Mouse (Mus musculus): ENCODE measurements around the gene Mapk6.

Mapk6 gene

GRCm38 (mm10) chr9:75424358-75425150 lies 14.7 kb upstream of the Mapk6 start:
- no peak for DNase-seq (ENCODE audit: low read depth, low spot score)

DNA sequence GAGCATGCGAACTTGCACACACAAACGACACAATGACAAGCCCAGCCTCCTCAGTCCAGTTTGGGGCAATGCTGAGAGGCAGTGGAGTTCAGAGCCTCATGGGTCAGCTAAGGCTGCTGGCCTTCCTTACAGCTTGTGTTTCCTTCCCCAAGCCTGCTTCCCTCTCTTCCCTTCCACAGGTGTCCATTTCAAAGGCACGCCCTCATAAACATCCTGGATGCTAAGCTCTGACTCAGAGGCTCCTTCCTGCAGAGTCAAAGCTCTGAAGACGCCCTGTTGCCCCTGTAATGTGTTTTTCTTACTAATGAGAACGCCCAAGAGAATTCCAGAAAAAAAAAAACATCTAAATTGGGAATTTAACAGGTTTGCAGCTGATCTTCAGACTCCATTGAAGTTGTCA lies 13.9 kb upstream of the Mapk6 start:
- no peak for DNase-seq (ENCODE audit: low read depth, low spot score)

- DNase-seq (ENCODE audit: low read depth, low spot score): no peak
Measured at GRCm38 (mm10) chr9:75422251-75422691, 12.5 kb upstream of the Mapk6 start.

GRCm38 (mm10) chr9:75414204-75414603 lies 4.4 kb upstream of the Mapk6 start:
- DNase-seq (ENCODE audit: low read depth, low spot score): no peak

DNA sequence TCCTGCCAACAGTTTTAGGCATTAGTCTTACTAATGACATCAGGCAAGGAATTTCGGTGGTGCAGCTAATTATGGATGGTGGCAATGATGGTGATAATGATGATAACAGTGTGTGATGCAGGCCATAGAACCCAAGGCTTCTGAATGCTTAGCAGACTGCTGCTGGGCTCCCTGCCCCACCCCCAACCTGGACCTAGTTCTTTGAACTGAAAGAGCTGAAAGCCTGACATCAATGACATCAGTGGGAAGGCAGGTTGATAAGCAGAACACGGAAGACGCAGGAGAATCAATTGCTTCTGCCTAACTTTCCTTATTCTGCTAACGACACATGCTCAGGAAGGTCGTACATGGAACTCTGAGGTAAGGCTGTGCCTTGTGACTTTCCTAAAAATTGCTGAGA lies 3.4 kb upstream of the Mapk6 start:
- no peak for DNase-seq (ENCODE audit: low read depth, low spot score)

DNA sequence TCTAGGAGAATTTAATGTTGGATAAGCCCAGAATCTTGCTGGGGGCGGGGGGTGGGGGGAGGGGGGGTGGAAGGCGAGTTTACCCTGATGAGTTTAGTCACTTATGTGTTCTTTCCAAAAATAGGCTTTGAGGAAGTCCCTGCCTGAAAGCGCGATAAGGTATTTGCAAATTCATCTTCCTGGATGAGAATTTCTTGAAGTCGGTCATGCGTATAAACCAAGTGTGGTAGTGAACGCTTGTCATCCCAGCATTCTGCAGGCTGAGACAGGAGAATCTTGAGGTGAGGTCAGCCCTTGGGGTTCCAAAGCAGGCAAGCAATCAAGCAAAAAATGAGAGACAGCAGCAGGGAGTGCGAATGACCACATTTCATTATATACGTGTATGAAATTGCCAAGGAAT lies 1.8 kb upstream of the Mapk6 start:
- DNase-seq (ENCODE audit: low read depth, low spot score): no peak

- DNase-seq (ENCODE audit: low read depth, low spot score): no peak
Measured at GRCm38 (mm10) chr9:75410868-75411487, 1.2 kb upstream of the Mapk6 start.

DNA sequence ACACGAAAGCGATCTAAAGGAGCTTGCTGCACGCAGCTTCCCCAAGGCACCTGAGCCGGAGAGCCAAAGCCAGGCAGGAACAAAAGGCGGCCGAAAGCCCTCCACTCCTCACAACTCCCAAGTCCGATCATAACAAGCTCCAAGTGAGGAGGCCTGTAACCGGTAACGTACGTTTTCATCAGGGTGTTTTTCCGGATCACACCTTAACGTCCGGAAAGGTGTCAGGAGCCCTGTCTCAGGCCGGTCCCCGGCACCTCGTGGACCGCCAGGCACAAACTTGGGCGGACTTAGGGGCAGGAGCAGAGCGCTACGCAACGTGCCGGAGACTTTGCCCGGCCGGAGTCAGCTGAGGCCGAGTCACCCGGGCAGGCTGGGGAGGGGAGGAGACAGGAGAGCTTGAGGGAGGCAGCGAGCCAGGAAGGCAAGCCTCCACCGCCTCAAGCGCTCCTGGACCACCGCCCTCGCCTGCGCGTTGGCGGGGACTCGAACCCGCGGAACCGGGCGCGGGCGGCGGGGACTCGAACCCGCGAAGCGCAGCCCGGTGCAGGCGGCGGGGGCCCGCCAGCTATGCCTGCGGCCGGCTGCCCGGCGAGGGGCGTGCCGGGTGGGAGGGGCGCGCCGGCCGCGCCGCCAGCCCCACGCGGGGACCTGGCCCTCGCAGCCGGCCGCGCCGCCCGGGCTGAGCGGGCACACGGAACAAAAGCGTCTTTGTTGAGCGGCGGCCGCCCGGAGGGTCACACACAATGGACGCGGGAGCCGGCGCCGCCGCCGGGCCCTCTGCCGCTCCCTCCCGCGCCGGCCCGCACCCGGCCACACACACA lies 564 bp downstream of the Mapk6 start:
- DNase-seq (ENCODE audit: low read depth, low spot score): peak; percentile 42

DNA sequence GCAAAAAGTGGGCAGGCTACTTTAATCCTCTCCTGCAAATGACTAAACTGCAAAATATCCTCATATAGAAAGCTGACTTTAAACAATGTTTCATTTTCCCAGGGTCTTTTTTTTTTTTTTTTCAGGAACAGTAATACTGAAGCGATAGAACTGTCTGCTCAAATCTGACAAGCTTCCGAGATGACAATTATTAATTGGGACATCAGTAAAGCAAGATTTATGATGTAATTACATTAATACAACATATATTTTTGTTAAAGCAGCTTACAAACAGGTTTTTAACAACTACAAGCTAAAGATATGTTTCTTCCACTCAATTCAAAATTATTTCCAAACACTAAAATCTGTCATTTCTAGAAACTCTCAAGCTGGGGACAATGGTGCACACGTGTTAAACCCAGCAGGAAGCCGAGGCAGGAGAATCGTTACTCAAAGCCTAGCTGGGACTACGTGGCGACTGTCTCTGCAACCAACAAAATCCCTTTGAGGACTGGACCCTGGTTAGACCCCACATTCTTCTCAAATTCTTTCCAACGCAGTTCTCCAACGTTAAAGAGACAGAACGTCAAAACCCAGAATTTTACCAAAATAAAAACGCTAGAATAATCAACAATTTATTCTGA lies 1.5 kb downstream of the Mapk6 start:
- DNase-seq (ENCODE audit: low read depth, low spot score): no peak

DNA sequence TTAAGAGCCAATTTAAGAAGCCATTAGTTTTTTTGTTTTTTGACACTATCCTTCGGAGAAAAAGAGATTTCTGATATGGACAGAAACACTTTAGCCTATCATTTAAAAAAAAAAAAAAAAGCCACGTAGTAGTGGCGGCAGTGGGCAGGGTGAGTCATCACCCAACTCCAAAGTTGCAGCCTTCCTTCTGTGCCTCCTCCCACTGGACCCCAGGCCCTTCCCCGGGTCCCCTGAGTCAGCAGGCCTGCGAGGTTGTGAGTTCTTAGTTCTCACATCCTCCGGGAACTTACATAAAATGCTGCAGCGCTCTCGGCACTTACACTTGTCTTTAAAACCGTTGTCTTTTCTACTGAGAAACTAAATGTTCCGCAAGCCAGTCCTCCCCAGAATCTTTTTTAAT lies 2.0 kb downstream of the Mapk6 start:
- DNase-seq (ENCODE audit: low read depth, low spot score): no peak

DNA sequence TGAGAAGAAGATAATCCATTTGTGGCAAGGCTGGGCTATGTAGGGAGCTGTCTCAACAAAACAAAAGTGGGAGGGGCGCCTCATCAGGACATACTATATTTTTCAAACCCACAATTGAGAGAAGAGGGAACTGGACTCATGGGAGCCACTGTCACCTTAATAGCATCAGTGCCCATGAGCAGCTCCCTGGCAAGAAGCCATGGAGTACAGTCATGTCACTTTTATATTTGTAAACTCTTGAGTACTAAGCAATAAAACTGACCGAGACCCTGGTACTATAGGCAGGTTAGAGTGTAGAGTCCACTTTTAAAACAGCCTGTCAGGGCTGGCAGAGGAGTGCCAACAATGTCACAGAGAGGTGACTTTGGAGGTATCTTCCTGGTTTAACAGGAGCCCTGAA lies 3.7 kb downstream of the Mapk6 start:
- no peak for DNase-seq (ENCODE audit: low read depth, low spot score)

DNA sequence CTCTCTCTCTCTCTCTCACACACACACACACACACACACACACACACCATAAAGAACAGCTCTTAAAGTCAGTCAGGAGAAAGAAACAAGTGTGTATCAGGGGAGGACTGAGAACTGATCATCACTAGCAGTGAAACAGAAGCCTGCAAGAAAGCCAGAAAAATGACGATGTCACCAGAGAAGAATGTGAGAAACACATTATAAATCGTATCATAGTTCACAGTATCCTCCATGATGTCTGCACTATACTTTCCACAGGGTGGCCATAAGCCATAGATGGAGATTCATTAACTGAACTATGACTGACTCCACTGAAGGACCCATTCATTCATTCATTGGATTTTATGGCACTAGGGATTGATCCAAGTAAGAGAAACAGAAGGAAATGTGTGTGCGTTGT lies 6.3 kb downstream of the Mapk6 start:
- no peak for DNase-seq (ENCODE audit: low read depth, low spot score)

GRCm38 (mm10) chr9:75401593-75402504 lies 8.0 kb downstream of the Mapk6 start:
- DNase-seq (ENCODE audit: low read depth, low spot score): no peak

GRCm38 (mm10) chr9:75400639-75401038 lies 9.2 kb downstream of the Mapk6 start:
- no peak for DNase-seq (ENCODE audit: low read depth, low spot score)

GRCm38 (mm10) chr9:75399069-75399468 lies 10.7 kb downstream of the Mapk6 start:
- DNase-seq (ENCODE audit: low read depth, low spot score): no peak

GRCm38 (mm10) chr9:75395971-75396370 lies 13.8 kb downstream of the Mapk6 start:
- no peak for DNase-seq (ENCODE audit: low read depth, low spot score)

- DNase-seq (ENCODE audit: low read depth, low spot score): no peak
Measured at GRCm38 (mm10) chr9:75393251-75393650, 16.6 kb downstream of the Mapk6 start.

DNA sequence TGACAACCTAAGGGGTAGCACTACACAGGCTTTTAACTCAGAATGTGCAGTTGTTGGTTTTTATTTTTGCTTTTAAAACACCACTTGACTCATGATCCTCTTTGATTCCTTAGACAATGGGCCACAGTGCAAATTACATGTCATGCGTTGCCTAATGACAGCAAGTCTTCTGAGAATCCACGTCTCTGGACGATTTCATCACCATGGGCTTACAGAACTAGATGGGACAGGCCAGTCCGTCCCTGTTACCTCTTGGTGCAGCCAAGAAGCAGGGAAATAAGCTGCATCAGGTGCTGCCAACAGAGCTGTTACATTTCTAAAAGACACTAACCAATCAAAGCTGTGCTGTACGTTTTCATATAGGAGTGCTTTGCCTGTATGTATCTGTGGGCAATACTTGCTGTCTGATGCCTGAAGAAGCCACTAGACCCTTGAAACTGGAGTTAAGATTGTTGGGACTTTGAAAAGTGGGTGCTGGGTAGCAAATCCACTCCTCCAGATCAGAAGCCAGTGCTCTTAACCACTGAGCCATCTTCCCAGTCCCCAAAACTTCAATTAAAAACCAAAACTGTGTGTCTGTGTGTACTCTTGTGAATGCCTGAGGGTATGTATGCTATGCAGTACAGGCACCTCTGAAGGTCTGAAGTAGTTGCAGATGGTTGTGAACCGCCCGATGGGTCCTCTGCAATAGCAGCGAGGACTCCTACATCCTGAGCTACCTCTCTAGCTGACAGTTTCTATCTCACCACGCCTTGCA lies 24.4 kb downstream of the Mapk6 start:
- no peak for DNase-seq (ENCODE audit: low read depth, low spot score)

DNA sequence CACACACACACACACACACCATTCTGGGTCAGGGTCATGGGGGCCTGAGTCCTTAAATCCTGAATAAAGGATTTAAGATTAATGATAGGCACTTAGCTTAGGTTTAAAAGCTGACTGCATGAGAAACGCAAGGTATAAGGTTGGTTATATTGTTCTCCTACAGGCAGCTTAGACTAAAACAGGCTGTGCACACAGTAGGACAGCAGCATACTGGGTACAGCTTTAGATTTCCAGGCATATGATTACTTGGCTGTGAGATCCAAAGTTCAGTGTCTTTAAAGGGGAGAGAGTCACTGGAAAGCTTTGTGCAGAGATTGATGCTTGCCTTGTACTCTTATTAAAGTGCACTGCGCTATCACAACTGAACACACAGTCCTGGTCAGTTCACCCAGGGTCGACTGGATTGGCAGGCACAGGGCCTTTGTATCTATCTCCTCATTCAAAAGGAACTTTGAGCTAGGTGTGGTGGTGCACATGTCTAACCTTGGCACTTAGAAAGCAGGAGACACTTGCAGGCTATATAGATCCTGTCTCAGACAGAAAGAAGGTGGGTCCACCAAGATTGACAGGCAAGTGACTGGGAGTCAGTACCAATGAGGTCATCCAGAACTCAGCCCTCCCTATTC lies 25.4 kb downstream of the Mapk6 start:
- DNase-seq (ENCODE audit: low read depth, low spot score): no peak

GRCm38 (mm10) chr9:75383785-75384184 lies 26.0 kb downstream of the Mapk6 start:
- no peak for DNase-seq (ENCODE audit: low read depth, low spot score)
